Mouse (Mus musculus) skeletal muscle tissue, postnatal 0 days (tissue): ENCODE measurements around the gene Gm21767. TPM values are rescaled to one million over a fixed set of nuclear protein-coding genes. Genes with fewer than 3 reads are reported as not detected.

ENCODE experiments used
- polyA plus RNA-seq: library from polyadenylated mRNA; unstranded; fragments of >200 nt; fragmentation: Nextera tagmentation; extraction: Ambion mirVana; gene quantifications from 2 replicates; pipeline ENCODE4 v1.2.1, GENCODE M21; 2015

Gene Gm21767
- polyA plus RNA-seq: not detected in 2 replicates

GRCm38 (mm10) chrY:13941438-13941837 is at the start of gene Gm21767:
TSS of gene Gm21767 (plus strand) at chrY:13941738.

